Mouse (Mus musculus) adrenal gland (tissue): ENCODE measurements around the gene H3f3a.

ENCODE experiments used
- intact Hi-C: fragments of 180-260 bp; cut with DNase I; formaldehyde crosslinking; loops from one replicate; pipeline ENCODE4 v1.15.1; 2025

The H3f3a gene

DNA sequence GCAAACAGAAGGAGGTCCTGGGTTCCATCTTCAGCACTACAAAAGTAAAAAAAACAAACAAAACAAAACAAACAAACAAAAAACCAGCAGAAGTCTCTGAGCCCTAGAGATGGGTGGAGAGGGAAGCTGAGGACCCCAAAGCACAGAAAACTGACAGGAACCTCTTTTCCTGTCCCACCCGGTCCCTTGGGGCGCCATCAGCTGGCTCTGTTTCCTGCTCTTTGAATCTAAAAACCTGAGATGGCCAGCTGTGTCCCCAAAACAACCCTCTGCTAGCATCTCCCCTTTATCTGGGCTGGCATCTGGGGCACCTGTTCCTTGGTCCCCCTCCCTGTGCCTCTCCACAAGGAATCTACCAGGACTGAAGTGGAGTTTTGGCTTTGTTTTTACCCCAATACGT, 11.0 kb upstream of the H3f3a start:
- intact Hi-C loops: no loop called here

DNA sequence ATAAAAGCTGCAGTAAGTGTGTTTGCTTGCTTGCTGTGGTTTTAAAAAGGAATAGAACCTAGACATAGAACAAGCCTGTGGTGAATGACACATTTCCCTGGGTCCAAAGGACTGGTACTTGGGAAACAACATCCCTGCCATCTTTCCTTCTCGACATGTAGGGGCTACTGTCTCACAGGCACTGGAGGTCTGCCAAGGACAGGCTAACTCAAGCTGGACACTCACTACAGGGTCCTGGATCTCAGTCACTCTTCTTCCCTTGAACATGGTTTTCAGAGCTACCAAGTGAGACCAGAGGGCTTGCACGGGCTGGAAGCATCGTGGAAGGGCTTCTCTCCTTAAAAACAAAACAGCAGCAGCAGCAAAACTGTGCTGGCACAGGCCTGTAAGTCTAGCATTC, 10.0 kb upstream of the H3f3a start:
- intact Hi-C loops: no loop called here

GRCm38 (mm10) chr1:180822276-180822675, 8.5 kb upstream of the H3f3a start:
- intact Hi-C loops: no loop called here

- intact Hi-C loops: no loop called here
Observed at GRCm38 (mm10) chr1:180821101-180821500, 7.4 kb upstream of the H3f3a start.

GRCm38 (mm10) chr1:180818000-180818399, 4.3 kb upstream of the H3f3a start:
- intact Hi-C loops: no loop called here

- intact Hi-C loops: no loop called here
Observed at GRCm38 (mm10) chr1:180815371-180816024, 1.8 kb upstream of the H3f3a start.

- intact Hi-C loops: loop anchor here (1.0 kb wide), 1 partner anchor 36 kb away; no protein-coding TSS in a partner anchor
Observed at GRCm38 (mm10) chr1:180813409-180813884, 296 bp downstream of the H3f3a start.

GRCm38 (mm10) chr1:180812463-180813408, 1.0 kb downstream of the H3f3a start:
- intact Hi-C loops: loop anchor here (1.0 kb wide), 2 partner anchors 37 to 44 kb away; no protein-coding TSS in a partner anchor

DNA sequence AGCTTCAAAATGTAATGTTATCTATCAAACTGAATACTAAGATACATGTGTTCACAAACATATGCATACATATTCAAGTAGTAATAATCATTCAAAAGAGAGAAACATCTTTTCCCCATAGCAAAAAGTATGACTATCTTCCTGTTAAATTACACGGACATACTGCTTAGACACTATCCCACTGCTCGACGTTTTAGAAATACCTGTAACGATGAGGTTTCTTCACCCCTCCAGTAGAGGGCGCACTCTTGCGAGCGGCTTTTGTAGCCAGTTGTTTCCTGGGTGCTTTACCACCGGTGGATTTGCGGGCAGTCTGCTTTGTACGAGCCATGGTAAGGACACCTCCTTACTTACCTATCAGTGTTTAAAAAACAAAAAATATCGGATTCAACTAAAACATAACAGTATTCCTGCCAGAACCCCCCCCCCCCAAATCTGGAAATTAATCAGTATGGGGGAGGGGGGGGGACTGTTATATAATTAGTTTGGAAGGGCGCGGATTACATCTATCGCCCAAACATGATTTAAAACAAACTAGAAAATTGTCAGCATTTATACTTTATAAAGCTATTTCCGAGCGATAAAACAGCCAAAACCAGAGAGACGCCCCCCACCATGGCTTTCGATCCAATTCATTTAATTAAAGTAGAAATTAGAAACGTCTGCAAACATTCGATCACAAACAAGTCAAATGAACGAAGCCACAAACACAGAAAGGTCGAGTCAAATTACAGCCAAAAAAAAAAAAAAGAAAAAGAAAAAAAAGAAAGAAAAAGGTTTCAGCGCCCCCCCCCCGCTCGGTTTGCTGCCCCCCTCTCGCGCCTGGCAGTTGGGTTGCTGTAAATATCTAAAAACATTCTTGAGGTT, 1.9 kb downstream of the H3f3a start:
- intact Hi-C loops: loop anchor here (1.0 kb wide), 1 partner anchor 44 kb away; no protein-coding TSS in a partner anchor

DNA sequence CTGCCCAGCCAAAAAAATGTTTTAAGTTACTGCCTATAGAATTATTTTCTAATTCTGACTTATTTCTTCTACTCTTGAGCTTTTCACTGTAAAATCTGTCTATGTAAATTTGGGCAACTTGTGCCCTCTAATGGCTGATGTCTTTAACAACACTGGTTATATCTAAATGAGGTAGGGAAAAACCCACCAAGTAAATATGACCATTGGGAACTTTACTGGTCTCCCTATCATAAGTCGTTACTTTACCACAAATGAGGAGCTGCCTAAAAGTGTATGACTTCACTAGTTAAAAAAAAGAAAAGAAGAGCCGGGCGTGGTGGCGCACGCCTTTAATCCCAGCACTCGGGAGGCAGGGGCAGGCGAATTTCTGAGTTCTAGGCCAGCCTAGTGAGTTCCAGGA, 2.8 kb downstream of the H3f3a start:
- intact Hi-C loops: no loop called here

DNA sequence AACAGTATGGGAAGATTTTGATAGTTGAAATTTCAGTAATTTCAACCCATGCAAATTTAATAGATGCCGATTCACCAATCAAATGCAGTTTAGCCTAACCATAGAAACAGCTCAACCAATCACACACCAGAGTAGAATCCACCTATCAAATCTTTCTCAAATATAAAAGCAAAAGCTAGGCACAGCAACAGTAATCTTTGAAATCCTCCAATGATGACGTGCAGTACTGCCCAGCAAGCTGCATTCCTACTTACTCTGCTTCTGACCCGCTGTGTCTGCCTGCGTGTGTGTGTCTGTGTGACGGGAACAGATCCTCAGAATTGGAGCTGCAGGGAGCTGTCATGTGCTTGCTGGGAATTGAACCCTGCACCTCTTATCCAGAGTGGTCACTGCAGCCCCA, 4.9 kb downstream of the H3f3a start:
- intact Hi-C loops: no loop called here

DNA sequence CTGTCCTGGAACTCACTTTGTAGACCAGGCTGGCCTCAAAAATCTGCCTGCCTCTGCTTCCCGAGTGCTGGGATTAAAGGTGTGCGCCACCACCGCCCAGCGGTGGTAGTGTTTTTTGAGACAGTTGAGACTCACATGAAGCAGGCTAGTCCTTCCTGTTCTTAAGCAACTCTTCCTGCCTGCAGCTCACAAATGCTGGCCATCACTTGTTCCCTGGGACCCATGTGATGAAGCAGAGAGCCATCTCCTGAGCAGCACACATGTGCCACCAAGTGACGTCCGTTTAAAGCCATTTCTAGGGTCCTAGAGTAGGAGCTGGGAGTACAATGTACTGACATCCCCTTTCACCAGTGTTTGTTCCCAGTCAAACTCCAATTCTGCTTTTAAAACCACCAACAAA, 9.9 kb downstream of the H3f3a start:
- intact Hi-C loops: no loop called here

- intact Hi-C loops: no loop called here
Observed at GRCm38 (mm10) chr1:180801466-180801994, 12.2 kb downstream of the H3f3a start.

- intact Hi-C loops: no loop called here
Observed at GRCm38 (mm10) chr1:180800814-180801213, 12.9 kb downstream of the H3f3a start.

GRCm38 (mm10) chr1:180800022-180800421, 13.7 kb downstream of the H3f3a start:
- intact Hi-C loops: no loop called here

DNA sequence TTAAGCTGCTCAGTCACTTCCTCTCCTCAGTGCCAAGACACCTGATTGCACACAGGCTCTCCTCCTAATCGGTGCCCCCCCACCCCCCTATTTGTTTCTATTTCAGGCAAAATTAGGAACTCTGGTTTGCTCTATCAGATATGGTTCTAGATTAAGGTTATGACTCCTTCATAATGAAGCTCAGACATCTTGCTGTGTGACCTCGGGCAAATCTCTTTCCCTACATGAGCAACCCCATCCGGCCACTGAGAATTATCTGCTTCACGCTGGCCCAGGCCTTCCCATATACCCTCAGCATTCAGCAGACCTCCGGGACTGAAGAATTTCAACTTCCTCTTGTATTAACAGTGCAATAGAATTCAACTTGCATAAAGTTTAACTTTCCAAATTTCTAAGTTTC, 14.5 kb downstream of the H3f3a start:
- intact Hi-C loops: no loop called here

- intact Hi-C loops: no loop called here
Observed at GRCm38 (mm10) chr1:180798660-180799059, 15.1 kb downstream of the H3f3a start.

GRCm38 (mm10) chr1:180794170-180794569, 19.6 kb downstream of the H3f3a start:
- intact Hi-C loops: no loop called here

GRCm38 (mm10) chr1:180793445-180794117, 20.2 kb downstream of the H3f3a start:
- intact Hi-C loops: no loop called here

DNA sequence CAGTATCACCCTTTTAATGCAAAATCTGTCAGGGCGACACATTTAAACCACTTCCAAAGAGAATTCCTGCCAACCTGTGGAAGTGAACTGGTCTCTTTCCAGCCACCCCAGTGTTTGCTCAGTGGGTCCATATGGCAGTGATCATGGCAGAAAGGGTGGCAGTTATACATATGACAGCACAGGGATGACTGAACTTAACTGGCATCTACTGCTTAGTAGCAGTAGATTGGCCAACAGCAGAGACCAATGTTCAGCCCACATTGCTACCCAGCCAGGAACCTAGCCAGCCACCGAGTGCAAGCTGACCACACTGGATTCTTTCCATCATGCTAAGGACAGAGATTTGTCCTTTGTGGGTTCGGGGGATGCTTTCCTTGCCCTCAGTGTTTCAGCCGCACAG, 20.9 kb downstream of the H3f3a start:
- intact Hi-C loops: no loop called here
